Mouse (Mus musculus) spleen, postnatal 36 days (tissue): ENCODE results near the gene Mxra7.

Source experiments
- DNase-seq, 2 experiments: peaks; one replicate each; pipeline ENCODE4 v3.0.0; 2022; ENCODE audit warnings: low spot score in 2 of 2, mixed read lengths in 1 of 2

Gene Mxra7

GRCm38 (mm10) chr11:116819932-116820593 is 7.8 kb downstream of the Mxra7 start:
- DNase-seq, result no peak

- DNase-seq, result no peak
These were observed 9.1 kb downstream of the Mxra7 start for GRCm38 (mm10) chr11:116818722-116819121.

DNA sequence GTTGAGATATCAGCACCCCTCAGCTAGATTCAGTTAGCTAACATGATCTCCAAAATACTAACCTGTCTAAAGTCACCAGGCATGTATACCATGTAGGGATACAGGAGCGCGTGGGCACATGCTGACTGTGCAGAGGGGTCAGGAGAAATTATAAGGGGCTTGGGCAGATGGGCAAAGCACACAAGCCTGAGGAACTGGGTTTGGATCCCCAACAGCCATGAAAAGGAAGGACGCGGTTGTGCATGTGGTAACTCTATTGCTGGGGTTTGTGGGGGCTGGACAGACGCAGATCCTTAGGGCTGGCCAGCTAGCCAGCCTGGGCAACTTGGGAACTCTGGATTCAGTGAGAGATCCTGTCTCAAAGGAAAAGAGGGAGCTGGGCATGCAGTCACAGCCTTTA is 10.3 kb downstream of the Mxra7 start:
- no peak for DNase-seq

DNA sequence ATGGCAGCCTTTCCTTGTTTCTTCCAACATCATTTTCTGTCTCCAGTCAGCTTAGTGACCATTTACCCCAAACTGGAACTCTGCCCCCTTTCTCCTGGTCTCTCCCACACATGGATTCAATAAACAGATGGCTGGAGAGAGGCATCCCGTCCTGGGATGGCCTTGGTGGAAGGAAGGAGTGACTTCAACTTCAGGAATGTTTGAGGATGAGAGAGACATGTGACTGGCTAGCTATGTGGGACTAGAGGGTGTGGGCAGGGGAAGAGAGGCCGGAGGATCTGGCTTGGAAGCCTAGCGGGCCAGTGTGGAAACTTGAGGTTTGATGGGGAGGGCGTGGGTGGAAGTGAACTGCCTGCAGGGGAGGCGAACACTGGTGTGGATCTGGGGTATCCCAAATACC is 11.1 kb downstream of the Mxra7 start:
- no peak for DNase-seq

DNA sequence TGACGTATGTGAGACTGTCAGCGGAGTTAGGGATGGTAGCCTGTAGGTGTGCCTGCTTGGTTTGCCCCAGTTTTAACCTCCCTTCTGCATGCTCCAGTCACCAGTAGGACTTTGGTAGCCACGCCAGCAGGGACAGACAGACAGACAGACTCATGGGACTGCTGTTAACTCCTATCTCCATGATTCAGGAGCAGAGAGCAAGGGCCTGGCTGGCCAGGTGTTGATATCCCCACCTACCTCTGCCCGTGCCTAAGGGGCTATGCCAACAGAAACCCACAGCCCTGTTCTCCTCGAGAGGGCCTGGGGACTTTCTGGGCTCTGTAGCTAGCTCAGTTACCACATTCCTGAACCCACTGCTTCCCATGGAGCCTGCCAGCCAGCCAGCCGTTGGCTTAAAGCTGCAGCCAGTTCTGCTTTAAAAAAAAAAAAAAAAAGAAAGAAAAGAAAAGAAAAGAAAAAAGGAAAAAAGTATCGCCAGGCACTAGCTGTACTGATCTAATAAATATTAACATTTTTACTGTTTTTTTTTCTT is 12.9 kb downstream of the Mxra7 start:
- DNase-seq, result no peak

DNA sequence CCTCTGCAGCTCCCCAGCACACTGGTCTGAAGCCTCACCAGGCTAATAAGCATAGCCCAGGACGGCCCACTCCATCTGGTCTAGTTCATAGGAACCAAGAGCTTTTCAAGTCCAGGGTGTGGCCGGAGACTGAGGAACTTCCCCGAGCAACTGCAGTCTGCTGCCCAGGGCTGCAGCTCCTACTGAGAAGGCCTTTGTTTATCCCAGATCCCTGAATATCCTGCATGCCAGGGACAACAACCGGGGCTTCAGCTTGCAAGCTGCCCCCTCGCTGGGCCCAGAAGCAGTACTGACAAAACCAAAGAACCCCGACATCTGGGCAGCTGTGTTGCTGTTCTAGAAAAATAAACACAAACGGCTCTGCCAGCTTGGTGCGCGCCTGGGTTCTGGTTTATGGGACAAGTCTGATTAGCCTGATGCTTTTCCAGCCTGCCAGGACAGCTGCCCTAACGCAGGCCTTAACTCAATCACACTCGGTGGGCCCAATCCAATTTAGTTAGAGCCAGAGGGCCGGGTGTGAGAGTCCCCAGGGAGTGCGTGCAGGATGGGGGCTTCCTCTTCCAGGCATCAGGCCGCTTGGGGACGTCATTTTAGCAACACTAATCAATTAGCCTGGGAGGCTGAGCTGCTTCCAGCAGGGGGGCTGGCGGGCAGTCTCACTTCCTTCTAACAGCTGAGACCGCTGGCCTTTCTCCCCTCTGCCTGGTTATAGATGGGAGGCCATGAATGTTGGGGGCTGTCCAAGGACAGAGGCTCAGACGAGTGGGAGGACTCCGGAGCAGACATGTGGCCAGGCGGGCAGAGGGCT is 13.6 kb downstream of the Mxra7 start:
- DNase-seq, result peak; percentile 57 to 64

- DNase-seq, result no peak
These were observed 14.2 kb downstream of the Mxra7 start for GRCm38 (mm10) chr11:116813610-116814009.

GRCm38 (mm10) chr11:116812793-116813529 is 14.9 kb downstream of the Mxra7 start:
- DNase-seq, result no peak

DNA sequence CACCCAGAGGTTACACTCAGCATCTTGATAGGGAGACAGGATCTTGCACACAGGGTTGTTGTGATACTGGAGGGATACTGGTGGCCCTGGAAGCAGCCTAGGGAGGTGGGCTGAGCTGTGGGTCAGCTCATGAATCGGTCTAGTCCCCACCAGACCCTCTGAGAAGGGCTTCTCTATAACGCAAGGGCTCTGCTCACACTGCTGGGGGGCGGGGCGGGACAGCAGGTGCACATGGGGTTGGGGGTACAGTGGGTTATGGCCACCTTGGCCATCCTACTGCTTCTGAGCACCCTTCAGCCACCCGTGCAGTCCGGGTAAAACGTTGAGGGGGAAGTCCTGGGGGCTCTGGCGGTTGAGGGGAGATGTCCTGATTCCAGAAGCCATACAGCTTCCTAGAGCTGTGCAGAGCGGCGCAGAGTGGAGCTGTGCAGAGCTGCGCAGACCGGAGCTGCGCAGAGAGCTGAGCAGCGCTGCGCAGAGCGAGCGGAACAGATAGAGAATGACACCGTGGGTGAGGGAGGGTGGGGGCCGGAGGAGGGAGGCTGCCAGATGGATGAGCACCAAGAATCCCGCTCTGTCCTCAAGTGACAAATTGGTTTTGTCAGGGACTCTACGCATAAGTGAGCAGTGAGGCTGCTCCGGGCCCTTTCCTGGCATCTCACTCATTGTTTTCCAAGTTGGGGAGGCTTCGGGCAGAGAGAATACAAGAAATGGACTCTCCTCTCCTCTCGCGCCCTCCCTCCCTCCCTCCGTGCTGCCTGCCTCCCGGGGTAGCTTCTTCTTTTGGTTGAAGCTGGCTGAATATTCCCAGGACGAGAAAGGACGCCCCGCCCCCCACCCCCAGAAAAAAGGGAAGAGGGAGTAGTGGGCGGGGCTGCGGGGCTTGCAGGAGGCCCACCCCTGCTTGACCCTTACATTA is 16.6 kb downstream of the Mxra7 start:
- peak; percentile 18 to 31 for DNase-seq

DNA sequence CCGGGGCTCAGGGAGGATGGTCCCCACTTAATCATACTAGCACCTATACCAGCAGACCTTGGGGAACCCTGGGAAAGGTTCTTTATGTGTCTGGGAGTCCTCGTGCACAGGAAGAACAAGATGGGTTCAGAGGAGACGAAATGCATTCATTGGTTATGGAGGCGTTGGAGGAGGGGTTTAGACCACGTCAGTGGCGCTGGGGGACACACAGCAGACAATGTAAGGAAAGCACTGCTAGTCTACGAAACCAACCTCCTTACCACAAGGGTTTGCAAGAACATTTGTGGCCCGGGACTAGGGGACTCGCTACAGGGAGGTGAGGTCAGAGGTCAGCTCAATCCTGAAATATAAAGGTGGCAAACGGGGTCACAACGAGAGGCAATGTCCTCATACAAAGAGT is 17.3 kb downstream of the Mxra7 start:
- no peak for DNase-seq

DNA sequence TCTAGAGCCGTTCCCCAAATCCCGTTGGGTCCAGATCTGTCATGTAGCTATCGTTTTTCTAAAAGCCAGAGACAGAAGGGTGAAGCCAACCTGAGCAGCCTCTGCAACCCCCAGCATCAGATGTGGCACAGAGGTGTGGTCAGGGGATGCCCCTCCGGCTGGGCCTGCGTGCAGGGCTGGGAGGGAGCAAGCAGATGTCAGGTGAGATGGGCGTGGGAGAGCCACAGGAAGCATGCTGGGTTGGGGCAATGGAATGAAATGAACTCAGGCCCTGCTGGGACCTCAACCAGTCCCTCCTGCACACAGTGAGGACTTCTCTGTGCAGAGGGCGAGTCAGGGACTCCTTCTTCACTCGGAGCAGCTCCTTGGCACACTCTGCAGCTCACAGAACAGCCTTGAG is 18.3 kb downstream of the Mxra7 start:
- DNase-seq, result no peak

DNA sequence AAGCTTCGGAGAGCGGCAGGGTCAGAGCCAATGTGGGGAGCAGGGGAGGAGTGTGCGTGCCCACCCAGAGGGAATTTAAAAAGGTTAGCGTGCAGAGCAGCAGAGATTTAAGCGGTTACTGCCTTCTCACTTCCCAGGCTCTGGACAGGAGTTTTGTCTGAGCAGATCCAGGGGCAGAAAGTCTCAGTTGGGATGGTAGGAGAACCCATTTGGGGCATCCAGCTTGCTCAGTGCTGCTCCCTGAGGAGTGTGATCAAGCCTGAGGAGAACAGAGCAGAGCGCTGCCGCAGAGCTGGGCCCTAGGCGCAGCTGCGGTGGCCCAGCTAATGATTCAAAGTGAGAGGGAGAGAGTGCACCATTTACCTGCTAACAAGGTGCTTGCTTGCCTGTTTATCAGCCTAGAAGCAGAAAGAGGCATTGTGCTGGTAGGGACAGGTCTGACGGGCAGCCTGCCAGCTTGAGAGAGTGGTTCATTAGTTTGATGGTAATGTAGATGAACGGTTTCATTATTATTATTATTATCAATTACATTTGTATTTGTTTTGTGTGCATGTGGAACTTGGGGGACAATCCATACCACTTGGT is 18.9 kb downstream of the Mxra7 start:
- DNase-seq, result no peak

GRCm38 (mm10) chr11:116807938-116808606 is 19.8 kb downstream of the Mxra7 start:
- DNase-seq, result peak; percentile 58 to 69

- no peak for DNase-seq
These were observed 20.3 kb downstream of the Mxra7 start for GRCm38 (mm10) chr11:116807526-116807925.

DNA sequence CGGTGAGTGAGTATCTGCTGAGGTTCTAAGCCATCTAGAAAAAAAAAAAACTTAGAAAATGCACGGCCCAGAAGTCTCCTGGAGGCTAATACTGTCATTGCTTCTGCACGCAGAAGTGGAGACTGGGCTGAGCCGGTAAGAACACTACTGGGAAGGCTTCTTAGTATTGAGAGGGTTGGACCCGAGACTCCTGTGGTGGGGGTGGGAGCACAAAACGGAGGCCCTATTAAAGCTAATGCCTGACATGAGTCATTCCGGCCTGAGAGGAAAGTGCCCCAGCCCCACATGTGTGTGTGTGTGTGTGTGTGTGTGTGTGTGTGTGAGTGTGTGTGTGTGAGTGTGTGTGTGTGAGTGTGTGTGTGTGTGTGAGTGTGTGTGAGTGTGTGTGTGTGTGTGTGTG is 20.7 kb downstream of the Mxra7 start:
- no peak for DNase-seq

- no peak for DNase-seq
These were observed 21.4 kb downstream of the Mxra7 start for GRCm38 (mm10) chr11:116806136-116807071.

GRCm38 (mm10) chr11:116802709-116803108 is 25.1 kb downstream of the Mxra7 start:
- no peak for DNase-seq

DNA sequence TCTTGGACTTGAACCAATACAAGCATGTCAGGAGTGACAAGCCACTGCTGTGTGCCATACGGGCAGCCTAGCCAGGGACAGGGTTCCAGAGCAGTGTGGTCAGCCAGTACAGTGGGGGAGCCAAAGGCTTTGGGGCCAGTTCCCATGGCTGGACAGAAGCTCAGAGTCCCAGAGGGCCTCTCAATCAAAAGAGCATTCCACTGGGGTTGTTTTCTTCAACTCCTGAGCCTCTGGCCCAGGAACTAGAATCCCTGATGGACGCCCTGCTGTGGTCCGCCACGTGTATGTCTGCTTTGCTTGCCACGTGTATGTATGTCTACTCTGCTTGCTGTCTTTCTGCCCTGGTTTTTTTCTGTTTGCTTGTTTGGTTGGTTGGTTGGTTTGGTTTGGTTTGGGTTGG is 26.7 kb downstream of the Mxra7 start:
- no peak for DNase-seq

- no peak for DNase-seq
These were observed 28.5 kb downstream of the Mxra7 start for GRCm38 (mm10) chr11:116799364-116799763.
